In the genomic region with DNA sequence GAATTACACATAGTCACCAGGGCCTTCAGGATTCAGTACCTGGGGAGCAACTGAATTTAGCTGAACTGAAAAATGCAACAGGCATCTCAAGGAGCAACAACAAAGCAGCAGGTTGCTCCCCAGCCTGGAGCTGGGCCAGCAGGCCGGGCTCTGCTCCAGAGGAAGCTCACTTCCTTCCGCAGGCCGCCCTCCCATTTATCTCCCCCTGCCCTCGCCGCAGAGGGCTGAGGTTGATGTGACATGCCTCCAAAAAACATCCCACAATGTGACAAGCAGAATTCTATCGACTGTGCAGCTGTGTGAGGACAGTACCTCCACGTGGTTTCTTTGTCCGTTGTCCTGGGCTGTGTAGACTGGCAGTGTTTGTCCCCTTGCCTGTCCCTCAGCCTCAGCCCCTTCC, we compare ENCODE assay signal across 8 mouse cellular contexts. TPM values are rescaled to one million over a fixed set of nuclear protein-coding genes. Genes with fewer than 3 reads are reported as not detected.
DNase-seq lines count a peak whose midpoint lies in the region; ATAC-seq and TF ChIP-seq lines count a peak whose summit lies in the region.

No protein-coding gene starts in this region.

- peak; percentile 84 for ATAC-seq in hindbrain, embryonic 16.5 days

- H3K4me1 ChIP-seq in bone marrow macrophage, adult 2 months (ENCODE audit: control insufficient read depth, insufficient read depth, low read length), result peaks cover 24% of the 10 kb centered on the region
- peaks cover 10% of the 10 kb centered on the region for H3K4me1 ChIP-seq in hindbrain, embryonic 16.5 days (ENCODE audit: control insufficient read depth, insufficient read depth, low read depth, low read length)

- no peak overlapping the region for H3K4me2 ChIP-seq in hindbrain, embryonic 16.5 days (ENCODE audit: low read length)

- TF ChIP-seq POLR2A in bone marrow macrophage, adult 2 months (IDR thresholded peaks at IDR 0.05; ENCODE audit: borderline replicate concordance, low read depth, low read length), result no peak

- intact Hi-C loops in left cerebral cortex, postnatal 14 days (cut with DNase I), result no loop called here
- intact Hi-C loops in gastrocnemius, postnatal 36 days (cut with DNase I), result no loop called here

- no peak overlapping the region for H3K4me3 ChIP-seq in bone marrow macrophage, adult 2 months (ENCODE audit: insufficient read depth, low read length)
- no peak overlapping the region for H3K4me3 ChIP-seq in hindbrain, embryonic 16.5 days (ENCODE audit: low read length)

- peak overlapping the region; percentile 63 for H3K27ac ChIP-seq in bone marrow macrophage, adult 2 months (ENCODE audit: insufficient read depth, low read depth, low read length)
- peak overlapping the region; percentile 53 for H3K27ac ChIP-seq in hindbrain, embryonic 16.5 days (ENCODE audit: low read depth, low read length)

- no peaks in the 10 kb centered on the region for H3K36me3 ChIP-seq in hindbrain, embryonic 16.5 days (ENCODE audit: control insufficient read depth, insufficient read depth, low read length)

- WGBS in hindbrain, embryonic 16.5 days, result 36% methylated on average over 8 of the region's 8 CpGs

- TF ChIP-seq CTCF in bone marrow macrophage, adult 2 months (IDR thresholded peaks at IDR 0.05; ENCODE audit: low read depth, low read length), result no peak

- no peaks in the 10 kb centered on the region for H3K9me3 ChIP-seq in hindbrain, embryonic 16.5 days (ENCODE audit: control insufficient read depth, low read length)

- DNase-seq in left cerebral cortex, postnatal 14 days (ENCODE audit: low spot score in 2 of 2), result peak; percentile 44 to 47
- DNase-seq in left cerebral cortex, adult 8-10 months (ENCODE audit: low spot score in 2 of 2), result no peak
- peak; percentile 51 to 57 for DNase-seq in gastrocnemius, postnatal 36 days
- DNase-seq in liver (peak; percentile 56), MN1 (ENCODE audit: low spot score) (no peak)
- DNase-seq in natural killer cell, adult 2 months (ENCODE audit: low spot score in 2 of 2), result peak; percentile 17 to 22

- no peaks in the 10 kb centered on the region for H3K27me3 ChIP-seq in hindbrain, embryonic 16.5 days (replicated peaks; ENCODE audit: control insufficient read depth, insufficient read depth, low read length)

- no peak overlapping the region for H3K9ac ChIP-seq in hindbrain, embryonic 16.5 days (ENCODE audit: low read depth, low read length)

RNA-seq across cellular contexts. Expression of a gene that starts 44.3 kb away (rescaled TPM):
- 10 to 100 TPM; 11.4 to 12.2 TPM for total RNA-seq in left cerebral cortex, postnatal 14 days (2021)
- 10 to 100 TPM; 14.5 to 16.2 (median 15.0) TPM for total RNA-seq in left cerebral cortex, adult 8-10 months (2022)
- 77.6 and 78.7 TPM in 2 replicates for polyA plus RNA-seq in bone marrow macrophage, adult 2 months (2012; ENCODE audit: insufficient read depth, insufficient read length, missing spikeins)
- total RNA-seq in gastrocnemius, postnatal 36 days (2021), result 10 to 100 TPM; 21.4 to 22.6 TPM
- polyA plus RNA-seq in hindbrain, embryonic 16.5 days (2015; fragmentation: Nextera tagmentation; extraction: Ambion mirVana), result 6.1 and 7.6 TPM in 2 replicates

RNA-seq across cellular contexts. Expression of a gene that starts 55.6 kb away (rescaled TPM):
- 10 to 100 TPM; 60.1 to 64.4 TPM for total RNA-seq in left cerebral cortex, postnatal 14 days (2021)
- 10 to 100 TPM; 71.7 to 93.5 (median 80.3) TPM for total RNA-seq in left cerebral cortex, adult 8-10 months (2022)
- polyA plus RNA-seq in bone marrow macrophage, adult 2 months (2012; ENCODE audit: insufficient read depth, insufficient read length, missing spikeins), result 9.7 and 11.2 TPM in 2 replicates
- 10 to 100 TPM; 27.2 to 47.5 TPM for total RNA-seq in gastrocnemius, postnatal 36 days (2021)
- polyA plus RNA-seq in hindbrain, embryonic 16.5 days (2015; fragmentation: Nextera tagmentation; extraction: Ambion mirVana), result 1.9 and 2.1 TPM in 2 replicates

Comparison
In these comparisons a context has a peak if more than half of its experiments do, and no peak if none do; other contexts are left out.
1. DNase-seq: peak in left cerebral cortex, postnatal 14 days (2 of 2), gastrocnemius, postnatal 36 days (2 of 2), liver (single experiment) and natural killer cell, adult 2 months (2 of 2); none in left cerebral cortex, adult 8-10 months (0 of 2) and MN1 (single experiment).